Mouse (Mus musculus) left cerebral cortex, postnatal 36 days (tissue): Measurements from ENCODE around the gene Coq10b. TPM values are rescaled to one million over a fixed set of nuclear protein-coding genes. Genes with fewer than 3 reads are reported as not detected.
"Not testable (repeated sequence)": the region's sequence is repeated elsewhere in the genome, so short reads cannot be mapped to it uniquely, and the experiment has no call there.

ENCODE experiments used
- DNase-seq, 2 experiments: peaks; one replicate each; pipeline ENCODE4 v3.0.0; 2021 to 2022; ENCODE audit warnings: low spot score in 2 of 2, mixed read lengths in 1 of 2
- intact Hi-C: fragments of 180-260 bp; cut with DNase I; formaldehyde crosslinking; loops from one replicate; pipeline ENCODE4 v1.15.1; 2025
- total RNA-seq, 2 experiments: library from RNA; stranded (reverse); gene quantifications; 2 replicates each; pipeline ENCODE4 v1.2.3; 2021

The Coq10b gene
- total RNA-seq, result 10 to 100 TPM; 31.8 to 36.1 TPM

GRCm38 (mm10) chr1:55052355-55052953 is at the start of gene Coq10b:
Gene Coq10b, plus strand, starts transcription at chr1:55052770.
- intact Hi-C loops, result loop anchor here (1.0 kb wide), 1 partner anchor 25 kb away; the partner anchor contains the start of gene Sf3b1
- DNase-seq, result peak; percentile 100

GRCm38 (mm10) chr1:55008313-55008712 is 44.3 kb upstream of the Coq10b start:
- DNase-seq, result not testable (repeated sequence)
- intact Hi-C loops, result loop anchor here (5.0 kb wide), 1 partner anchor 74 kb away; no protein-coding TSS in a partner anchor

GRCm38 (mm10) chr1:55012513-55012912 is 40.1 kb upstream of the Coq10b start:
- intact Hi-C loops, result no loop called here
- DNase-seq, result no peak

- DNase-seq, result no peak
- intact Hi-C loops, result no loop called here
These were observed 30.7 kb upstream of the Coq10b start for GRCm38 (mm10) chr1:55021907-55022306.

DNA sequence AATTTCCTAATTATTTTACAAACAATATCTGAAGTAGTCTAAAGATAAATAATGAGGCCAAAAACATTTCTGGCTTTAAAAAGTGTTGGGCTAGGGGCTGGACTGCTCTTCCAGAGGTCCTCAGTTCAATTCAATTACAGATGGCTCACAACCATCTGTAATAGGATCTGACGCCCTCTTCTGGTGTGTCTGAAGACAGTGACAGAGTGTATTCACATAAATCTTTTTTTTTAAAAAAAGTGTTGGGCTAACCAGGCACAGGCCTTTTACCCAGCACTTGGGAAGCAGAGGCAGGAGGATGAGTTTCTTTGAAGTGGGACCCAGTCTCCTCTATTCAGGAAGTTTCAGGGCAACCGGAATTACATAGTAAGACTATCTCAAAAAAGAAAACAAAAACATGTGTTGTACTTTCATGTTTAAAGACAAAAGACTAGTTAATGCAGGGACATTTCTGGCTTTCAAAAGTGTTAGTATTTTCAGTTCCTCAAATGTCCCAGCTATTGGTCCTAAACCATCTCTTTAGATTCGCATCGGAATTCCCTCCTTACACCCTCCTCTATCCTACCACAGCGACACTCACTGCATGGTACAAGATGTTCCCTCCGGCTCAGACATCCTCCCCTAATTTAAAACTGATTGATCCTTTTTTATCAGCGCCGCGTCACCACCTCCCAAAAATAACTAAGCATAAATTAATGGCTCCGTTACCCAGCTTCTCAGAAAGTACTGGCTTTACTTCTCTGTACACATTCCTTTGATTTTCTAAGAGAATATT is 26.7 kb upstream of the Coq10b start:
- peak; percentile 6 to 13 for DNase-seq
- intact Hi-C loops, result no loop called here

- no peak for DNase-seq
- intact Hi-C loops, result loop anchor here (1.0 kb wide), 2 partner anchors 26 to 62 kb away; partner anchors contain the start of genes Coq10b, Hspd1 and Hspe1
These were observed 25.9 kb upstream of the Coq10b start for GRCm38 (mm10) chr1:55026444-55027252.

DNA sequence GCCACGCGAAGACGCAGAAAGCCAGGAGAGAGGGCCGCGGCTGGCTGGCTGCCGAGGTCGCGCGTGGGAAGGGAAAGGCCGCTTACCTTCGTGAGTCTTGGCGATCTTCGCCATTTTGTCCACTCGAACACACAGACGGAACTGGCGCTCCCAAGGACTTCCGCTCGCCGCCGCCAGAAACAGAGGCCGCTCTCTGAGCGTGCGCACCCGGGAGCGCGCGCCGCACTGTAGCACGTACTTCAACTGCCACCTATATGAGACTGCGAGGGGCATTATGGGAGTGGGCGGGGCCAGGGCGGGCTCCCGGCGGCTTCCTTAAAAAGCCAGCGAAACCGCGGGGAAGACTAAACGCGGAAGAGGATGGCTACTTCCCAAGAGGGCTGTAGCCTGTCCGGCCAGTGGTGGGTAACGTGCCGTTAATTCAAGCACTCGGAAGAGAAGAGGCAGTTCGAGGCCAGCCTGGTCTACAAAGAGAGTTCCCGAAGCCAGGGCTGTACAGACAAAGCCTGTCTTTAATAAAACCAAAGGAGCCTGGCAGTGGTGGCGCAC is 25.2 kb upstream of the Coq10b start, which contains the start of gene Sf3b1:
Gene Sf3b1 (minus strand): TSS at position 229 of the 549 bp plus-strand sequence.
- DNase-seq, result peak; percentile 96
- intact Hi-C loops, result loop anchor here (1.0 kb wide), 2 partner anchors 25 to 61 kb away; partner anchors contain the start of genes Coq10b, Hspd1 and Hspe1

DNA sequence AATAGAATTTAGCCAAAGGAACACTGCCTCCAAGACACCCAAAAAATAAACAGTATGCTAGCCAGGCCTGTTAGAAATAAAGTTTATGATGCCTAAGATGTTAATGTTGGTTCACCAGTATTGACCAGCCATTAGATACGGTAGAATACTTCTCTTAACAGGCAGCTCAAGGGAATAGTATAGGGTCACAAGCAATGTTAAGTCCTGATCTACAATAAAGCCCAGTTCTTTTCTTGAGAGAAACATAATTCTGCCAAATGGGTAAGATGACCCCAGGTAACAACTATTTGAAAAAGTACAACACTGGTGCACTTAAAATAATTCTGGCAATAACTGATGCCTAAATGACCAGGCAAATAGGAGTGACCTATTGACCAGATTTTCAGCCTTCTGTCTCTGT is 24.6 kb upstream of the Coq10b start:
- no peak for DNase-seq
- intact Hi-C loops, result loop anchor here (1.0 kb wide), 2 partner anchors 24 to 60 kb away; partner anchors contain the start of genes Coq10b, Hspd1 and Hspe1

- DNase-seq, result no peak
- intact Hi-C loops, result no loop called here
These were observed 23.9 kb upstream of the Coq10b start for GRCm38 (mm10) chr1:55028512-55029249.

DNA sequence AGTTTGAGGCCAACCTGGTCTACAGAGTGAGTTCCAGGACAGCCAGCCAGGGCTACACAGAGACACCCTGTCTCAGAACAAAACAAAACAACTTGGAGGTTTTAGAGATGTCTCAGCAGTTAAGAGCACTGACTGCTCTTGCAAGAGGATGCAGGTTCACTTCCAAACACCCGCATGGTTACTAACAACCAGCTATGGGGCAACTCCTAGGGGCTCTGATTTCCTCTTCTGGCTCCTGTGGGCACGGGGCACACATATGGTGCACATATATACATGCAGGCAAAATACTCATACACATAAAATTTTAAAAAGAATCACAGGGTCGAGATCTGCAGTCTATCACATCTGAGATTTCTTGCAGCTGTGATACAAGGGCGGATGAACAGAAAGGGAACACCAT is 23.1 kb upstream of the Coq10b start:
- no peak for DNase-seq
- intact Hi-C loops, result no loop called here

- no peak for DNase-seq
- intact Hi-C loops, result no loop called here
These were observed 21.4 kb upstream of the Coq10b start for GRCm38 (mm10) chr1:55031026-55031779.

DNA sequence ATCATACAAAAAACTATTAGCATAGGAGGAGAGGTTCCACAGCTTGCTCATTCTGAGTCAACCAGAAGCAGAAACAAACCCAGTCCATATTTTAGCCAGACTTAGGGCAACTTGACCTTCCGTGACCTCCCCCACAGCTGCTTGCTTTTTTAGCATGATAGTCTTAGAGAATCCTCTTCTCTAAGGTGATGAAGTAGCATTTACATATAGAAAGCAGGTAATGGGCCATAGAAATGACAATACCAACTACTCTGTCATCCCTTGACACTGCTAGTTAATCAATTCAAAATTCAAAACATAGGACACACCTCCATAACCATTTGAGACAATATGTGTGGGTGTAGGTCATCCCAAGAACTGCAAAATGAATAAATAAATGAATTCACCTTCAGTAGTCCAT is 12.6 kb upstream of the Coq10b start:
- intact Hi-C loops, result no loop called here
- DNase-seq, result no peak

GRCm38 (mm10) chr1:55041691-55042090 is 10.9 kb upstream of the Coq10b start:
- no peak for DNase-seq
- intact Hi-C loops, result no loop called here

DNA sequence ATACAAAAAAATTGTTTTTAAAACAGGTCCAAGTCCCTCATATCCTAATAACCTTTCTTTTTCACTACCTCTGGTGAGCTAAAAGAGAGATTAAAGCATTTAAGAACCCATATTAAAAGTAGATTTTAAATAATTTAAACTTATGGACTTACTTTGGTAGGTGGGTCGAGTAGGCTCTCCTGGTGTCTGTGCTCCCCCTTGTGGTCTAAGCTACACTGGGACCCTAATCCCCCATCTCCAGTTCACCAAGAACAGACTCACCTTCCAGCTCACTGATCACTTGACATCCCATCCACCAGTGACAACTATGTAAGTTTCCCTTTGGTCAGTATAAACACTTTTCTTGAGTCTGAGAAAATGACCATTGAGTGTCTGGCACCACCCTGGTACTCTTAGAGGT is 10.3 kb upstream of the Coq10b start:
- DNase-seq, result no peak
- intact Hi-C loops, result no loop called here

DNA sequence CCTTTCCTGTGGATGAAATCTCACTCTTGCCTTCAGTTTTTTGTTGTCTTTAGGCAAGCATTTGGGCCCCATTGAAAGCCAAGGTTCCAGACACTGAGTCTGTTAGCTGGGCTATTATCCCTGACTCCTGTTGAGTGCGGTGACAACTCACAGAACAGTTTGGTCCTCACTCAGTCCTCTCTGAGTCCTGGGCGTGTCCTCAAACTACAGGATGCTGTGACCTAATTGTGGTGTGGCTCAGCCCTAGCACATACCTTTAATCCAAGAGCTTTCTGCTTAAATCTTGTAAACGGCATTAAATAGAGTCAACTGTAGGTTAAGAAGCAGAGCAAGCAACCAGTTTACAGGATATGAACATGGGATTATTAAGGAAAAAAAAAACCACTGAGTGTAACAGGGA is 9.4 kb upstream of the Coq10b start:
- intact Hi-C loops, result no loop called here
- no peak for DNase-seq

DNA sequence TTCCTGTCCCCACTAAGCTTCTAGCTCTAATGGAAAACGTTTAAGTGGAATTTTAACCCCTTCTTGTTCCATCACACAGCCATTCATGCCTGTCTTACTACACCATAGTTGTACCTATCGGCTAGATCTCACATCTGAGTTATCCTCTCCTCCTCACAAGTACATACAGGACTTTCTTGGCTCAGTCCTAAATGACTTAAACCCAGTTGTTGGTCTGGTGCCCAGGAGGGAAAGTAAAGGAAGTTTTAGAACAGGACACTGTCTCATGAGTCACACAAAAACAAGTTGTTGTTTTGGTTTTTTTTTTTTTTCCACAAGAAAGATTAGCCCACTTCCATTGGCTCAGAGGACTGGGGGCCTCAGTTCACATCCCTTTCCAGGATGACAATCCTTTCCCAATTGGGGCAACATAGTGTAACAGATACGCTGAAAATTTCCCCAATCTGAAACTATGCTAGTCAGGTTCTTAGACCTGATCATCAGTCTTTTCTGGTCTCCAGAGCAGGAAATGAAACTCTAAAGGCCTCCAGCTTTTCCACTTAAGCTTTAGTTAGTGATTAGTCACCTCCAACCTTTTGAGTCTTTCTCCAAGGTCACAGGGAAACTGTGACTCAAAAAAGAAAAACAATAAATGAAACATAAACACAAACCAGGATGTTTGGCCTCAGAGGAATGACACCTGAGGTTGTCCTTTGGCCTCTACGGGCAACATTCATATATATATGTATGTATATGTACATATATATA is 3.6 kb upstream of the Coq10b start:
- intact Hi-C loops, result no loop called here
- DNase-seq, result no peak

DNA sequence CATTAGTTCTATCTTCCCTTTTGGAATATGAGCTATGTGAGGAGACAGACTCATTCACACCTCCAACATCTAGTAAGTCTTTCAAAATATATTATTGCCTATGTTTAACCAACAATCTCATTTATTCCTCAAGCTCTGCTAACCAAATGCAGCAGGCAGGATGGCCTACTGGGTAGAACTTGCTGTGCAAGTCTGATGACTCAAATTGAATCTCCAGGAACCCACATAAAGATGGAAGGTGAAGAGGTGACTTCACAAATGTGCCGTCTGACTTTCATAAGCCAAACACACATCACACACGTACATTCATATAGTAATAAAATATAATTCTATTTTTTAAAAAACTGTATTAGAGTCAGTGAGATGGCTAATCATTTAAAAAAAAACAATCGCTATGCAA is 899 bp upstream of the Coq10b start:
- no peak for DNase-seq
- intact Hi-C loops, result loop anchor here (1.0 kb wide), 1 partner anchor 24 kb away; the partner anchor contains the start of gene Sf3b1

DNA sequence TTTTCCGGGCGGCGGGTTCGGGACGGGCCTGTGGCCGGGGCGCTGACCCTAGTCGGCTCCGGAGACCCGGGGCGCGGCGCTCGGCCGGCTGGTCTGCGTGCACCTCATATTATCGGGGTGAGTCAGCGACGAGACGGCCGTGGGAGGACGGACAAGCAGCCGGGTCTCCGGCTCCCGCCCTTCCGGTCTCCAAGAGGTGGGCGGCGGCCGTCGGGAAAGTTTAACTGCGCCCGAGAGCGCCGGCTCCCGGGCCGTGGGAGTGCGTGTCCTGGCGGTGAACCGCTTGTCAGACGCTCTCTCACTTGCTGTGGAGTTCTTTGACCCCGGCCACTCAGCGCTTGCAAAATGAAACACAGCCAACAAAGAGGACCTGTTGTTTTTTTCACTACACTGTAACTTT is 435 bp downstream of the Coq10b start:
- no peak for DNase-seq
- intact Hi-C loops, result no loop called here
